Mouse (Mus musculus) hindbrain, embryonic 11.5 days (tissue): ENCODE results near the gene Ckap5. TPM values are rescaled to one million over a fixed set of nuclear protein-coding genes. Genes with fewer than 3 reads are reported as not detected.
"Not testable (repeated sequence)": the region's sequence is repeated elsewhere in the genome, so short reads cannot be mapped to it uniquely, and the experiment has no call there.

Experiments
- ATAC-seq: fragments of 200-750 bp; cut with Nextera tagmentation; 2 replicates; pipeline ENCODE4 v1.8.0; 2017; ENCODE audit warnings: mild to moderate bottlenecking, moderate TSS enrichment, moderate library complexity; ENCODE audit not compliant: low FRiP score
- DNase-seq: peaks from one replicate; pipeline ENCODE4 v3.0.0-alpha.2; 2015; ENCODE audit warnings: low spot score
- H3K27ac ChIP-seq: fragments of 300-500 bp; sonication (generic); 2 replicates; pipeline ENCODE4 v1.5.1; 2014; ENCODE audit warnings: mild to moderate bottlenecking, low read depth, low read length
- H3K27me3 ChIP-seq: fragments of 300-500 bp; sonication (generic); 2 replicates; pipeline ENCODE4 v1.6.1; 2014; ENCODE audit warnings: mild to moderate bottlenecking, low read length, moderate library complexity, mixed read lengths; ENCODE audit not compliant: control insufficient read depth, insufficient read depth
- H3K36me3 ChIP-seq: fragments of 300-500 bp; sonication (generic); 2 replicates; pipeline ENCODE4 v1.6.1; 2014; ENCODE audit warnings: mild to moderate bottlenecking, low read length, moderate library complexity, mixed read lengths; ENCODE audit not compliant: control insufficient read depth, insufficient read depth
- H3K4me1 ChIP-seq: fragments of 300-500 bp; sonication (generic); replicated peaks from 2 replicates; pipeline ENCODE4 v1.6.1; 2014; ENCODE audit warnings: low read length, mixed read lengths; ENCODE audit not compliant: control insufficient read depth, insufficient read depth
- H3K4me2 ChIP-seq: fragments of 300-500 bp; sonication (generic); replicated peaks from 2 replicates; pipeline ENCODE4 v1.6.1; 2014; ENCODE audit warnings: mild to moderate bottlenecking, low read depth, low read length
- H3K4me3 ChIP-seq: fragments of 300-500 bp; sonication (generic); 2 replicates; pipeline ENCODE4 v1.5.1; 2014; ENCODE audit warnings: low read depth, low read length
- H3K9ac ChIP-seq: fragments of 300-500 bp; sonication (generic); 2 replicates; pipeline ENCODE4 v1.6.1; 2014; ENCODE audit warnings: low read depth, low read length
- H3K9me3 ChIP-seq: fragments of 300-500 bp; sonication (generic); 2 replicates; pipeline ENCODE4 v1.6.1; 2016; ENCODE audit warnings: low read length; ENCODE audit not compliant: control insufficient read depth
- WGBS: fragments of 180-500 bp; shearing (Covaris S2); extraction: QIAGEN DNeasy Blood & Tissue Kit; methylation state at CpG from one replicate; pipeline ENCODE4 v1.1.7; 2014; 5-methylcytosine and 5-hydroxymethylcytosine counted together
- polyA plus RNA-seq: library from polyadenylated mRNA; unstranded; fragments of >200 nt; fragmentation: Nextera tagmentation; extraction: Ambion mirVana; gene quantifications from 2 replicates; pipeline ENCODE4 v1.2.1, GENCODE M21; 2014

Gene Ckap5
- polyA plus RNA-seq, 1 experiment from 2014 or later = 171 TPM

DNA sequence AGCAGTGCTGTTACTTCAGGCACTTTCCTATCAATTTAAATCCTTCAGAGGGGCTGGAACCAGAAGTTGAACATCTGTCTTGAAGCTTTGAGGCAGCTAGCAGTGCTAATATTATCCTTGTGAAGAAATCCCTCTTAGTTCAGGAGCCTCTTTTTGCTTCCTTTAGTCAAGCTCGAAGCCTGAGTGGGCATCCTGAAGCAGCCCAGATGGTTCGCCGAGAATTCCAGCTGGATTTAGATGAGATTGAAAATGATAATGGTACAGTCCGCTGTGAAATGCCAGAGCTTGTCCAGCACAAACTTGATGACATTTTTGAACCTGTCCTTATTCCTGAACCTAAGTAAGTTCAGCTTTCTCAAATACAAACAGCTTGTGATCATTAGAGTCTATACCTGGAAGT lies 73.9 kb downstream of the Ckap5 start:
- no peak for ATAC-seq
- Histone ChIP-seq H3K9ac (no peak overlapping the region), H3K36me3 (peaks cover 26% of the 10 kb centered on the region; the same call in 1 of the 2 replicates), H3K4me3 (no peak overlapping the region), H3K27me3 (no peaks in the 10 kb centered on the region), H3K4me2 (no peak overlapping the region), H3K27ac (no peak overlapping the region), H3K9me3 (no peaks in the 10 kb centered on the region), H3K4me1 (no peaks in the 10 kb centered on the region)
- no peak for DNase-seq
- 96% methylated on average over 4 of the region's 4 CpGs for WGBS

GRCm38 (mm10) chr2:91602389-91602788 lies 75.8 kb downstream of the Ckap5 start:
- WGBS = 96% methylated on average over 4 of the region's 4 CpGs
- peaks cover 22% of the 10 kb centered on the region for H3K36me3 ChIP-seq

GRCm38 (mm10) chr2:91609370-91609769 lies 82.8 kb downstream of the Ckap5 start:
- H3K9ac ChIP-seq, H3K9me3 ChIP-seq, ATAC-seq, H3K4me3 ChIP-seq, DNase-seq, H3K27ac ChIP-seq, H3K4me2 ChIP-seq, H3K4me1 ChIP-seq, H3K36me3 ChIP-seq, H3K27me3 ChIP-seq: not testable (repeated sequence)

More at GRCm38 (mm10) chr2:91602389-91602788, 75.8 kb downstream of the Ckap5 start:
- ATAC-seq (no peak), DNase-seq (no peak)
- H3K9ac ChIP-seq = no peak overlapping the region
- H3K27ac ChIP-seq = no peak overlapping the region
- H3K27me3 ChIP-seq = no peaks in the 10 kb centered on the region
- no peak overlapping the region for H3K4me3 ChIP-seq
- no peaks in the 10 kb centered on the region for H3K9me3 ChIP-seq
- H3K4me2 ChIP-seq = no peak overlapping the region
- H3K4me1 ChIP-seq = no peaks in the 10 kb centered on the region

DNA sequence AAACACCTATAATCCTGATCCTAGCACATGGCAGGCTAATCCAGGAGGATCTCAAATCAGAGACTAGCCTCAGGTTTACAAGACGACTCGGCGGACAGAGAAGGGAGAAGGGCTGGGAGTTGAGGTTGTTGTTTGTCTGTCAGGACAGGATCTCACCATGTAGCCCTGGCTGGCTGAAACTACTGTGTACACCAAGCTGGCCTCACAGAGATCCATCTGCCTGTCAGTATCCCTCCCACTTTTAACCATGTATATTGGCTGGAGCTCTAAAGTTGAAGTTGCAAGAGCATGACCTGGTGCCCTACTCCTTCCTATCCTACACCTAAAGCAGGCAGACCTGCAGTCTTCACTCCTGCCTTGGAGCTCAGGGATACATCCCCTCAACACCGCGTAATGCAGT lies 95.8 kb downstream of the Ckap5 start:
- Histone ChIP-seq H3K4me3 (no peak overlapping the region), H3K9ac (no peak overlapping the region), H3K27me3 (no peaks in the 10 kb centered on the region), H3K27ac (no peak overlapping the region), H3K9me3 (no peaks in the 10 kb centered on the region), H3K4me1 (no peaks in the 10 kb centered on the region), H3K36me3 (peaks cover 21% of the 10 kb centered on the region), H3K4me2 (no peak overlapping the region)
- 93% methylated on average over 5 of the region's 5 CpGs for WGBS
- ATAC-seq = no peak
- no peak for DNase-seq

- ATAC-seq, DNase-seq, H3K27ac ChIP-seq, H3K4me3 ChIP-seq, H3K4me1 ChIP-seq, H3K9me3 ChIP-seq, H3K27me3 ChIP-seq, H3K9ac ChIP-seq, H3K4me2 ChIP-seq: not testable (repeated sequence)
- H3K36me3 ChIP-seq = peaks cover 21% of the 10 kb centered on the region
- WGBS = 94% methylated on average over 7 of the region's 7 CpGs
Measured at GRCm38 (mm10) chr2:91623366-91623765, 96.8 kb downstream of the Ckap5 start.

- 74% methylated on average over 5 of the region's 5 CpGs for WGBS
- no peaks in the 10 kb centered on the region for H3K9me3 ChIP-seq
- no peak for ATAC-seq
- no peak overlapping the region for H3K9ac ChIP-seq
- H3K27me3 ChIP-seq = no peaks in the 10 kb centered on the region
- no peaks in the 10 kb centered on the region for H3K4me1 ChIP-seq
- H3K4me3 ChIP-seq = no peak overlapping the region
- no peak for DNase-seq
- H3K4me2 ChIP-seq = no peak overlapping the region
- no peaks in the 10 kb centered on the region for H3K36me3 ChIP-seq
- H3K27ac ChIP-seq = no peak overlapping the region
Measured at GRCm38 (mm10) chr2:91627486-91627885, 100.9 kb downstream of the Ckap5 start.

GRCm38 (mm10) chr2:91628171-91628570 lies 101.6 kb downstream of the Ckap5 start:
- no peaks in the 10 kb centered on the region for H3K36me3 ChIP-seq
- H3K4me1 ChIP-seq = no peaks in the 10 kb centered on the region
- ATAC-seq (no peak), DNase-seq (no peak)
- H3K9ac ChIP-seq = no peak overlapping the region
- WGBS = 94% methylated on average over 8 of the region's 8 CpGs
- H3K4me2 ChIP-seq = no peak overlapping the region
- H3K4me3 ChIP-seq = no peak overlapping the region
- no peak overlapping the region for H3K27ac ChIP-seq
- no peaks in the 10 kb centered on the region for H3K27me3 ChIP-seq
- no peaks in the 10 kb centered on the region for H3K9me3 ChIP-seq

DNA sequence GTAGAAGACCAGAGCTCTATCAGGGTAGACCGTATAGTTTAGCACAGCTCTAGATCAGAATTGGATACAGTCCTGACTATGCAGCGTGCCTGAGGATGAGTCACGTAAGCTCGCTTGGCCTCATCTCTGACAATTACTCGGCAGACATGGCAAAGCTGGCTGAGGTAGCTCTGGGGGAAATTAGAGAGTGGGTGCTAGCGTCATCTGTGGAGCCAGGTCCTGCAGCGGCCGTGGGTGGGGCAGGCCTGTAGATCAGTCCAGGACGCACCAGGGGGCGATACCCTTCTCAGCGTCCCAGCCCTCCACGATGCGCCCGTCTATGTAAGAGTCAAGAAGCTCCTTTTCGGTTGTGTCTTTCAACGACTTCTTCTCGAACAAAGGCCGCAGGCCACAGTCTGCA lies 103.1 kb downstream of the Ckap5 start:
- no peaks in the 10 kb centered on the region for H3K9me3 ChIP-seq
- 87% methylated on average over 18 of the region's 18 CpGs for WGBS
- ATAC-seq = no peak

DNA sequence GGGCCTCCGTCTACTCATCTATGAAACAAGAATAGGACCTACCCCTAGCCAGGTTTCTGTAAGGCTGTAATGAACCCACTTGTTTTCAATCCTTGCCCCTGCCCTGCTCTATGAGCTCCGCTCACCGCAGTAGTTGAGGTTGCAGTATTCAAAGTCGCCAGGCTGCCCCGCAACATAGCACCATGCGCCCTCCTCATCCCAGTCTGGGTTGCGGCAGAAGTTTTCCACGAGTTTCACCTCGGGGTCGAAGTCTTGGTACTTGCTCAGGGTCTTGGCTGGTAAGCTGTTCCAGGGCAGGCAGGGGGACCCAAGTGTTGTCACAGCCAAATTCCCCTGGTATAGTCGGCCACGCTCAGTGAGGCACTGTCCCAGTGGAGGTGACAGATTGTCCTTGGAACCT lies 103.8 kb downstream of the Ckap5 start:
- ATAC-seq (no peak), DNase-seq (no peak)
- Histone ChIP-seq H3K4me1 (no peaks in the 10 kb centered on the region), H3K4me3 (no peak overlapping the region), H3K4me2 (no peak overlapping the region), H3K36me3 (no peaks in the 10 kb centered on the region), H3K27me3 (no peaks in the 10 kb centered on the region), H3K9ac (no peak overlapping the region), H3K9me3 (no peaks in the 10 kb centered on the region), H3K27ac (no peak overlapping the region)
- WGBS = 93% methylated on average over 12 of the region's 12 CpGs

More for the DNA sequence above, 103.1 kb downstream of the Ckap5 start:
- no peak overlapping the region for H3K4me2 ChIP-seq
- H3K27me3 ChIP-seq = no peaks in the 10 kb centered on the region
- no peaks in the 10 kb centered on the region for H3K36me3 ChIP-seq
- no peaks in the 10 kb centered on the region for H3K4me1 ChIP-seq
- no peak for DNase-seq
- H3K4me3 ChIP-seq = no peak overlapping the region
- H3K9ac ChIP-seq = no peak overlapping the region
- no peak overlapping the region for H3K27ac ChIP-seq
